Mouse (Mus musculus) brain, embryonic 14.5 days (tissue): ENCODE measurements around the gene Anapc1.

Experiments used
- CTCF ChIP-seq: fragments of 200-500 bp; IDR thresholded peaks from 2 replicates; pipeline ENCODE4 v1.5.1; 2012; ENCODE audit warnings: inconsistent platforms, mild to moderate bottlenecking, moderate library complexity, borderline replicate concordance; ENCODE audit not compliant: insufficient read depth, insufficient read length; ENCODE audit errors: extremely low read depth
- POLR2A ChIP-seq: fragments of 200-500 bp; IDR thresholded peaks from 2 replicates; pipeline ENCODE4 v1.6.1; 2012; ENCODE audit warnings: mild to moderate bottlenecking, inconsistent platforms, borderline replicate concordance; ENCODE audit not compliant: poor library complexity, insufficient read depth, insufficient read length, severe bottlenecking; ENCODE audit errors: extremely low read depth

DNA sequence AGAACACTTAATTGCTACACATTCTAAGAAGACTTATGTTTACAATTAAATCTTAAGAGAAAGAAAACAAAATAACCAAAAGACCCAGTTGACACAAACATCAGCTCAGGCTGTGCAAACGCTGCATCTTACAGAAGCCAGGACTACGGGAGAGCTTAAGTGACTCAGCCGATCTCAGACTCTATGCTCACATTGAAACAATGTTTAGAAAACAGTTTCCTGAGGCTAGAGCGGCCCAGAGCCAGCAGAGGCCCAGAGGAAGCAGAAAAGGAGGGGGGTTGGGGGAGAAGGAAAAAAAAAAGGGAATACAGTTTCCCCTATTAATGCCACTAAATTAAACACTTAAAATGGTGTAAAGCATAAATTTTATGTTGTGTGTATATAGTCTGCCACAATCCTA is 6.5 kb downstream of the Anapc1 start:
- no peak for TF ChIP-seq CTCF
- no peak for TF ChIP-seq POLR2A
